Mouse (Mus musculus) kidney, adult 18-20 months (tissue): ENCODE measurements around the gene Ascl2.

Experiments used
- DNase-seq: peaks from one replicate; pipeline ENCODE4 v3.0.0; 2021

Gene Ascl2

DNA sequence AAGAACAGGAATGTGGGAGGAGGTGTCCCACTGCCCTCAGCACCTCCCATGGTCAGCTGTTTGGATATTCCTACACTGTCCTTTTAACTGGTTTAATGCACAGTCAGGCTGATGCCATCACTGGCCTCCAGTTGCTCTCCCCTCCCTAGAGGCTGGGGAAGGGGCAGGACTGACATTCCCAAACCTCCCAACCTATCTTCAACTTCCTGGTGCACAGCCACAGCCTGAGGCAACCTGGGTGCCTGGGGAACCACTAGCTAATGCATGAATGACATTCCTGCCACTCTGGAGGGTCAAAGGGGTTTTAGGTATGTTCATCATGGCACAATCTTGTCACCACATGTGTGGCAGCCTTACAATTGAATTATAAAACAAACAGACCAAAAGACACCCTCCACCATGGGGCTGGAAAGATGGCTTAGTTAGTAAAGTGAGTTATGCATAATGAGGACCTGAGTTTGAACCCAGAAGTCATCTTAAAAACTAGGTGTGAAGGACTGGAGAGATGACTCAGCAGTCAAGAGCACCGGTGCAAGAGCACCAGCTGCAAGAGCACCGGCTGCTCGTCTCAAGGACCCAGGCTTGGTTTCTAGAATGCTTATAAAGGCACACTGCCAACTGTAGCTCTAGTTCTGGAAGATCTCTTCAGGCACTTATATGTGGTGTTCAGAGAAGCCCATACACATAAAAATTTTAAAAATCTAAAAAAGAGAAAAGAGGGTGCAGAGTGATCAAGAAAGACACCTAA, 28.5 kb upstream of the Ascl2 start:
- no peak for DNase-seq

DNA sequence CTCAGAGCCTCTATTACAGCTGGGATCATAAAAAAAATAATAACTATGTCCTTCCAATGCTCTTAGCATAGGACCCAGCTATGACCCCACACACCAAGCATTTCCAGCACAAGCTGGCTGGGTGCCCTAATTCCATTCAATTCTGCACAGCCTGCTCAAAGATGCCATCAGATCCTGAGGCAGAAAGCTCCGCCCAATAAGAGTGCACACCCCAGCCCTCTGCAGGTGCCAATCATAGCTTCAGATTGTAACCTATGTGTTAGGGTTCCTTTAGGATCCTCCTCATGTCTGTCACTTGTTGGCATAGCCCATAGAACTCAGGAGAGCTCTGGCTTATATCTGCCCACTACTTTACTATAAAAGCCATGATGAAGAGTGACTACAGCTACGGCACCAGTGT, 27.9 kb upstream of the Ascl2 start:
- no peak for DNase-seq

DNA sequence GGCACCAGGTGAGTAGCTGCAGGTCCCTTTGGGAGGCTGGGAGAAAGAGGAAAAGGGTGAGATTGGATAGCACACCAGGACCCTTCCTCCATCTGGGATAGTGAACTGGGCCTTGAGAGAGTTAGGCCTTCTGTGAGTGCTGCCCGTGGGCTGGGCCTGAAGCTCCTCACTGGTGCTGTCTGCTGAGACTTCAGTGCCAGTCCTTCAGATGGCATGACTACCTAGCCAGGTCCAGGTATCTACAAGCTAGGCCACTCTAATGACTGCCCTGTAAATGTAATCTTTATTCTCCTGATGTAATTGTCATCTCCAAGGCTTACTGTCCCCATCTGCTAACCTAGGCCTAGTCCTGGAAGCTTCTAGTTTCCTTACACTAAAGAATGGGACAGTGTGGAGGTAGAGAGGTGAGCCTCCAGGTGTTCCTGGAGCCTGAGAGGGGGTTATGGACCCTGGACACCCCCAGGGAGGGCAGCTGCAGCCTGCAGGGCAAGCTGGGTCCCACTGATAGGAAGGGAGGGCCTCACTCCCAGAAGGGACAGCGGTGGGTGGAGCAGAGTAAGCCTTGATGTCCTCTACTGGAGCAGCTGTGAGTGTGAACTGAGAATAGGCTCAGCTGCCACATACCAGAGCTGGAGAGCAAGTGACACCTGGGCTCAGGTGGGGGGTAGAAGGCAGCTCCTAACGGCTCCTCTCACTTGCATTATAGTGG, 26.7 kb upstream of the Ascl2 start:
- DNase-seq = no peak

DNA sequence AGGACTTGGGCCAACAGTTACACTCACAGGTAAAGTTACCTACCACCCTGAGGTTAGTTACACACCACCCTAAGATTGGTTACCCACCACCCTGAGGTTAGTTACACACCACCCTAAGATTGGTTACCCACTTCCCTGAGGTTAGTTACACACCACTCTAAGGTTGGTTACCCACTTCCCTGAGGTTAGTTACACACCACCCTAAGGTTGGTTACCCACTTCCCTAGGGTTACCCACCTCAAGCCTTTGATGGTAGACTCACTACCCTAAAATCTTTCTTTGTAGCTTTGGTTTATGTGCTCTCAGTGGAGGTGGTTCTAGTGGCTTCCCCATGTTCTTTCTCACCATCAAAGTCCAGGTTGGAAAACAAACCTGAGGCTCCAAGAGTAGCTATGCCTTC, 25.9 kb upstream of the Ascl2 start:
- DNase-seq = no peak

DNA sequence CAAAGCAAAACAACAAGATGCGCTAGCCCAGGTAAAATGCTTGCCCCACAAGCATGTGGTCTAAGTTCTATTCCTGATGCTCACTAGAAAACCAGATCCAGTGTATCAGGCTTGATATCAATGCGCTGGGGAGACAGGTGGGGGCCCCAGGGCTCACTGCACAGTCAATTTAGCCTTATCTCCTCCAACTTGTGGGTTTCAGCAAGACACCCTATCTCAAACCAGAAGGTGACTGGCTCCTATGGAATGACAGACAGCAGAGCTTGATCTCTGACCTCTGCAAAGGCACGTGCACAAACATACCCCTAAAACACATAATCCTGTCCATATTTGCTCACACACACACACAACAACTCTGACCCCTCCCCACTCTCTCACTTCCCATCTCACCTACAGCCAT, 18.7 kb upstream of the Ascl2 start:
- DNase-seq = no peak

DNA sequence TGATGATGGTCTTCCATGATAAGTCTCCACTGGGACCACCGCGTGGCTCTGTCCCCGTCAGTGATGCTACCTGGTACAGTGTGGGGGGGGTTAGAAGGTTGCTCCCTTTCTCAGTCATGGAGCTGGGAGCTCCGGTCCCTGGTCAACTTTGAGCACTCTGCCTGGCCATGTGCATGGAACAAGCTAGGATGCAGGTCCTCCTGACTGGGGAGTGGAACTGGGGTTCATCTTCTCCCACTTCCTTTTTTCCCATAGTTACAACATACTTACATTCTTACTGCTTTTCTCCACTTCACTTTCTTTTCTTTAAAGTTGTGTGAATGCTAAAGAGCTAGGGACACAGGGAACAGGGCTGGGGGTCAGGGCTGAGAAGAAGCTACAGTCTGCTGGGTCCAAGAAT, 16.1 kb upstream of the Ascl2 start:
- no peak for DNase-seq

DNA sequence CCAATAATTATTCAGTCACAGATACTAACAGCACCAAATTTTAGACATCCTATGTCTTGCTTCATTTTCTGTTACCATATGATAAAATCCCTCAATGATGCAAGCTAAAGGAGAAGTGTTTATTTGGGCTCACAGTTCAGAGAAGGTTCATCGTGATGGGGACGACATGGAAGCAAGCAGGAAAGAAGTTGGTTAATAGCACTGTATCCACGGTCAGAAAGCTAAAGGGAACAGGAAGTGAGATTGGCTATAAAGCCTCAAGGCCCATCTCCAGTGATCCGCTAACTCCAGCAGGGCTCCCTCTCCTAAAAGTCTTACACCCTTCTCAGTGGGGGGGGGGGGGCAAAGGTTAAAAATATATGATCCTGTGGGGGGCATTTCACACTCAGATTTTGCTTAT, 12.8 kb upstream of the Ascl2 start:
- DNase-seq = no peak

DNA sequence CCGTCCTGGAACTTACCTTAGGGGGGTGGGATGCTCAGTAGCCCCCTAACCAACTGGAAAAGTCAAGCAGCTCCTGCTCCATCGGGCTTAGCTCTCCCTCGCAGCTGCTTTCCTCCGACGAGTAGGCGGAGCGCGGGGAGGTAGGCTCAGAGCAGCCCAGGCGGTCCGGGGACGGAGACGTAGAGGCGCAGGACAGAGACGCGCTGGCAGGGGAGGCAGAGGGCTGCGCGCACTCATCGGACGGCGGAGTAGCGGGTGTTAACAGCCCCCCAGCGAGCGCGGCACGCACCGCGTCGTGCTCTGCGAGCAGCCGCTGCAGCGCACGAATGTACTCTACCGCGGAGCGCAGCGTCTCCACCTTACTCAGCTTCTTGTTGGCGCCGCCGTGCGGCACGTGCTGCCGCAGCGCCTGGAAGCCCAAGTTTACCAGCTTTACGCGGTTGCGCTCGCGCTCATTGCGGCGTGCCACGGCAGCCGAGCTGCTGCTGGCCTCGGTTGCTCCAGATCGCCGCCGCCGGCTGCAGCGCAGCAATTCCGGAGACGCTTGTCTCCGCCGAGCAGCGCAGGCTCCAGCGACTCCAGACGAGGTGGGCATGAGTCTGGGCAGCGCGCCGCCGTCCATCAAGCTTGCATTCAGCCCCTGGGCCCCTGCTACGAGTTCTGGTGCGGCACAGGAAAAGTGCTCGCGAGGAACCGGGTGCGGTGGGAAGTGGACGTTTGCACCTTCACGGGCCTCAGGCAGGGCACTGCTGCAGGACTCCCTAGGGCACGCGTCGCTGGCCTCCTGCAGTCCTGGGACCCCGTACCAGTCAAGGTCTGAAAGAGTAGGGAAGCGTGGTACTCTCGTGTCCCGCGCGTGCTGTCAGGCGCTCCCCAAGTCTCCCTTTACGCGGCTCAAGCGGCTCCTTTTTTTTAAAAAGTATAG, 918 bp downstream of the Ascl2 start:
- DNase-seq = peak; percentile 45

DNA sequence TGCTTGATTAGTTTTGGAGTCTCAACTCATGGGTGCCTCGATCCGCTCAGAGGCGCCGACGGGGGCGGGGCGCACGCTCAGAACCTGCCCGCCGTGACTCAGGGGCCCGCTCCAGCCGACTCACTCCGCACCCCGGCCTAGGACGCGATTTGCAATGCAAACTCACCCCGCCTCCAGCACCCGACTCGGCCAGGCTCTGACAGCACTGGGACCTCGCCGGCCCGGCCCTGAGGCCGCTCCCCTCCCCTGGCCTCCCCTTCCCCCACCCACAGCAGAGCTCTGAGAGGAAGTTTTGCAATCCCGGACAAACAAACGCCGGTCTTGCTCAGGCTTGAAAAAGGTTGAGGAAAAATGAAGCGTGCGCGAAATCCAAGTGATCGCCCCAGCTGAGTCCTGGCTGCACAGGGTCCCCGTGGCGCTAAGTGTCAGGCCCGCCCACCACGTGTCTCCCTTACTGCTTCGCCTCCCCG, 1.6 kb downstream of the Ascl2 start:
- DNase-seq = peak; percentile 17

DNA sequence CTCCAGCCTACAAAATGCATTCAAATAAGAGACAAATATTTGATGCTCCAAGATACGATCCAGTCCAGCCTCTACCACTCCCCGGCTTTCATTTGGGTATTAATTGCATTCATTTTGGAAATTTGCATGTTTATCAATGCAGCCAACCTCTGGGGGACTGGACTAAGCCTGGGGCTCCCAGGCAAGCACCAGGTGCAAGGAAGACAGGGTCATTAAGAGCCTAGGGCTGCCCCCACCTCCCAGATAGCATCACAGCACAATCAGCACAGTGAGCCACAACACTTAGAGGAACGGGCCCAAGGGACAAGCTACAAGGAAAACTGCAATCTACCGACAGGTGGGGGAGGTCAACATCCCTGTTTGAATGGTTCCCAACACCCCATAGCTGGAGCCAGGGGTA, 9.3 kb downstream of the Ascl2 start:
- no peak for DNase-seq

DNA sequence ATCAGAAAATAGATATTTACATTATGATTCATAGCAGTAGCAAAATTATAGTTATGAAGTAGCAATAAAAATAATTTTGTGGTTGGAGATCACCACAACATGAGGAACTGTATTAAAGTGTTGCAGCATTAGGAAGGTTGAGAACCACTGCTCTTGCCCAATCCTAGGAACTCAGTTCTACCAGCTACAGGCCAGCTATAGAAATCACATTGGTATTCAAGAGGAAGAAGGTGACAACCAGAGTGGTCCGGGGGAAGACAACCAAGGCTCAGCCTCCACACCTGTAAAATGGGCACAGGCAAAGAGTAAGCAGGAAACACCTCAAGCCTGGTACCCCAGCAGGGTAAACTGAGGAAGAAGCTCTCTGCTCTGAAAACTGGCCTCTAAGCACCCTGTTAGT, 10.2 kb downstream of the Ascl2 start:
- DNase-seq = no peak

DNA sequence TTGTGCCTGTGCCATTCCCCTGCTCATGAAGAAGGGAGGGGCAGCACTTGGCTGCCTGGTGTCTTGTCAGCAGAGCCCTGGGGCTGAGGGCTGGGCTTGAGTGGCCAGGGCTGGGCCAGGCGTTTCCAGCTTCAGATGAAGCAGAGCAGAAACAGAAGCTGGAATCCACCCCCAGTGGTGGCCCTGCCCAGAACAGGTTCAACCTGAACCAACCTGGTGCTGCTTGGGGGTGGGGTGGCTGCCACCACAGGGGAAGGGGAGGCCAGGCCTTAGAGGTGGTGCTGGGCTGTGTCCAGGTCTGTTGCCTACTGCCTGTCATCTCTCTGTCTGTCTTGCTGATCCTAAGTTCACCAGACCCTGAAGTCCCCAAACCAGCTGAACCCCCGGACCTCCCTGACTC, 13.0 kb downstream of the Ascl2 start:
- DNase-seq = no peak

DNA sequence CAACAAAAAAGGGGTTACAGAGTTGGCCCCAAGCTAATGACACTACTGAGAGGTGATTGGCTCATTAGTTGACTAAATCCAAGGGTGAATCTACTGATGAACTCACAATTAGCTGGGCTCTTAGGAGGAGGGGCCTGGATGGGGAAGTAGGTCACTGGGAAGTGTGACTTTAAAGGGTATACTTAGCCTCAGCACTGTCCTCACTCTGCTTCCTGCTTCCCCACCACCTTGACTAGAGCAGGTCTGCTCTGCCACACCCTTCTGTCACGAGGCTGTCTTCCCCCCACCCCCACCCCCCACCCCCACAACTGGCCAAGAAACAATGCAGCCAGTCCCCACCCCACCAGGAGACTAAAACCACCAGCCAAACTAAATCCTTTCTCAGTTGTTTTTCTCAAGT, 19.5 kb downstream of the Ascl2 start:
- no peak for DNase-seq

DNA sequence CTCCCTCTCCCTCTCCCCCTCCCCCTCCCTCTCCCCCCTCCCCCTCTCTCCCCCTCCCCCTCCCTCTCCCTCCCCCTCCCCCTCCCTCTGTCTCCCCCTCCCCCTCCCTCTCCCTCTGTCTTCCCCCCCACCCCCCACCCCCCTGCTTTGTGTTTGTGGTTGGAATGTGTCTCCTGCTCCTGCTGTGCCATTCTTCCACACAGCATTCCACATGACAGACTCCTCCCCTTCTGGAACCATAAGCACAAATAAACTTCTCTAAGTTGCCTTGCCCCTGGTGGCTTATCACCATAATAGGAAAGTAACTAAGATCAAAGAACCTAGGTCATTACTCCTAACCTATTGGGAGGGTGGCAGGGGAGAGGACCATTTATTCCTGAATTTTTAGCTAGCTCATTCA, 31.4 kb downstream of the Ascl2 start:
- no peak for DNase-seq

DNA sequence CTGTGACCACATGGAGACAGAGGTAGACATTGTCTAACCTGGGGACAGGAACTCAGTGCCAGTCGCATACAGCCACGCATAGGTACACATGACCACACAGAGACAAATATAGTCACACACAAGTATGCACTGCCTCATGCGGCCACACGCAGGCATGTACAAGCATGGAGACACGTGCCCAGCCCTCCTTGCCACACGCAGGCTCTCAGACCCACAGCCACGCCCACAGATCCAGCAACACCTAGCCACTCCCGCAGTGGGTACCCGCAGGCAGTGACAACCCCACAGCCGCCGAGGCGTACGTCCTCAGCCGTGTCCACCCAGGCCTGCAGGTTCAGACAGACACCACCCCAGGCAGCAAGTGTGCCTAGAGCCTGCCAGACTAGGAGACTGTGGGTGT, 33.4 kb downstream of the Ascl2 start:
- no peak for DNase-seq

DNA sequence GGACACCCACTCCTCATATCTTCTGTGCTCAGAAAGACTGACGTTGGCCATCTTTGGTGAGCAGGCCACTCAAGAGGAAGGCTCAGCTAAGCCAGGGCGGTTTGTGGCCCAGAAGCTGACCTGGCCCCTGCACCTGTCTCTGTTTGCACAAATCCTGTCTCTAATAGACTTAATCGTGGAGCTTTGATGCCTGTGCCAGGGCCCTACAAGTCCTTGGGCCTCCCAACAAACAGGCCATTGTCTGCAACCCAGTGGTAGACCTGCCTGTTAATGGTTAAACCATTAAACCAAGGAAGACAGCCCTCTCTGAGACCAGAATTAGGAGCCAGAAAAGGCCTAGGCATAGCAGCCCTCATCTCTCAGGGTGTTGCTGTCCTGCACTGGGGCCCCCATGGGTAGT, 36.6 kb downstream of the Ascl2 start:
- no peak for DNase-seq

DNA sequence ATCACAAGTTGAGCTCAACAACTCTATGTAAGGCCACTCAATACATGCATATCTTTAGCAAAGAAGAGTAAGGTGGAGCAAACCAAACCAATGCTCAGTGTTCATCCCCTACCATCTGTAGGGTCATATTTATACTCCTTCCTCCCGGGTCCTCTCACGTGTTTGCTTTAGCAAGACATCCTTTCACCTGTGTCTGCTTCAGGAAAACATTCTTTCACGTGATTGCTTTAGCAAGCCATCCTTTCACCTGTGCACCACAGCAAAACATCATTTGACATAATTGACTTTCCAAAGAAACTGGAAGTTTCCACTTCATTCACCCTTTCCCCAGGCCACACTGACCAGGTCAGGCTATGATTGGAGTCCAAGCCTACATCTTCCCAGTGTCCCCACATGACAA, 38.0 kb downstream of the Ascl2 start, which contains the start of gene Th:
Gene Th, minus strand, starts transcription at position 101 of the 400 bp plus-strand sequence.
- no peak for DNase-seq

DNA sequence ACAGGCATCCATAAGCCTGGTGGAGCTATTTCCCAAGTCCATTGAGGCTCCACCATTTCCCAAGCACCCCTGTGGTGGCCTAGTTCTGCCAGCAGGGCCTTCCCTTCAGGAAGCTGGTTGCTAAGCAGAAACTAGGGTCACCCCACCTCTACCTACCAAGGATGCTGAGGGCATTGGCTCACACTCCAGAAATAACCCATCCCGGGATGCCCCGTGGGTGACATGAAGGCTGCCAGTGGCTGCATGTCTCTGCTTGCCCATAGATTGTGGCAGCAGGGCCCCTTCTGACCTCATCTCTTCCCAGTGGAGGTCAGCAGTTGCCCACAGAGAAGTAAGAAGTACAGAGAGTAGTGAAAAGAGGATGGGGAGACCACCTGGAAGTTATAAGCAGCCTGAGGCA, 39.5 kb downstream of the Ascl2 start:
- DNase-seq = no peak

DNA sequence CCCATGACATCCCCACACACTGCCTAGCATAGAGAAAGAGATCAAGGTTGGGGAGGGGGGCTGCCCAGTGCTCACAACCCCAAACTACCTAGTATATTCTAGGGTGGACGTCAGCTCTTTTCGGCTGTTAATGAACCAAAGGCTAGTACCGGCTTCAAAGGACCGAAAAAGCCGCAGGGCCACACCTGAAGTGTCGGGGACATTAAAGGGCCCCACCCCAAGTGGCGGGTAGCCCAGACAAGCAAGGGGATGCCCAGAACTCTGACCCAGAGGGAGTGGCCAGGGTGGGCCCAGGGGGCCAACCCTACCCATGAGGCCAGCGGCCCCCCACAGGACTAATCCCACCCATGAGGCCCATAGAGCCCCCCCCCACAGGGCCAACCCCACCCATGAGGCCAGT, 41.8 kb downstream of the Ascl2 start:
- DNase-seq = no peak

DNA sequence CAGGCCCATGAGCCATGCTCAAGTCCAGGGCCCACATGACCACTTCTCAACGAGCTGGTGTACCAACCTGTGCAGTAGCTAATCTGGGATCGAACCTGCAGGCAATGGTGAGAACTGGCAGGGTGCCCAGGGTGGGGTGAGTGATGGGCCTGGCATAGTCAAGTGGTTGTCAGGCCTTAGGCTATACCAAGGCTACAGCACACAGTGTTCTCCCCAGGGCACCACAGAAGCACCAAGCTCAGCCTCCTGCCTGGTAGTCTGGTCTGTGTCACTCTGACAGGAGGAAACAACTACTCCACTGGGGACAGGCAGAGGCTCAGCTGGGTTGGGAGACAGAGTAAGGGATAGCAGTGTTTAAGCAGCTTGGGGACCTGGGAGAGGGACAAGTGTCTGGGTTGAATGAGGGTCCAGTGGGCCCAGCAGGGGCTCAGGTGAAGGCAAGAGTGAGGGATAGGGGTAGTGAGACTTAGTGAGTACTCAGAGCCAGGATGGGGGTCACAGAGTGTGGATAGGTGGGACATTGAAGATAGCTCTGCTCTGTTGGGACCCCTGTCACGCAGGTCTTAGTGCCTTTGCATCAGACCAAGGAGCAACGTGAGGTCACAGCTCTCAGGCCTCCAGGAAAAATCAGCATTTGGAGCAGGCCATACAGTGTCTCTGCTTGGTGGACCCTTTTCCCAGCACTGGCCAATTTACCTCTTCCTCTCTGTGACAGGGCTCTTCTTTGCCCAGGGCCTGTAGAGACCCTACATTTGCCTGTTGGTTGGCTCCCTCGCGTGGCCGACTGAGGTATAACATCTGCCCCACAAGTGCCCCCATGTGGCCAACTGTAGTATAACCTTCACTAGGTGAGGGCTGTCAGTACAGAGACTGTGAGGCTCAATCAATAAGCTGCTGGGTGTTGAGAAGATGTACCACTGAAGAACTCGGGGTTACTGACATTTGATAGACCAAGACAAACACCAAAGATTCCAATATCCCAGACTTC, 50.1 kb downstream of the Ascl2 start:
- peak; percentile 85 for DNase-seq

DNA sequence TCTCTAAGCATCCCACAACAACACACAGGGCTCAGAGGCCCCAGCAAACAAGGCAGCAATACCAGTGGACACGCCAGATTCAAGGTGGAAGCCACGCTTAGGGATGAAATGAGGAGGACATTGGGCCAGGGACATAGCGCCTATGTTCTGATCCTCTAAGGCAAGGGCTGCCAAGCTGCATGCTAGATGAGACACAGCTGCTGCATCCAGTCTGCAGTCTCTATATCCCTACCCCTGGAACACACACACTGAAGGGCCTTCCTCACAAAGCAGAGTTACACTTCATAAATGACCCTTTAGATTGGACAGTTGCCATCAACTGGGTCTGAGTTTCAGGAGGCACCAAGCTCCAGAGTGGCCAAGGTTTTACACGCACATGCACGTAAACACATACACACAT, 51.4 kb downstream of the Ascl2 start:
- no peak for DNase-seq
